Mouse (Mus musculus) adrenal gland, postnatal 14 days (tissue): Measurements from ENCODE around the gene Hnf4a. TPM values are rescaled to one million over a fixed set of nuclear protein-coding genes. Genes with fewer than 3 reads are reported as not detected.
A peak's percentile ranks its signal among the peaks of the same experiment; 100 is the strongest.
"Not testable (repeated sequence)": the region's sequence is repeated elsewhere in the genome, so short reads cannot be mapped to it uniquely, and the experiment has no call there.

Source experiments
- DNase-seq: peaks from one replicate; pipeline ENCODE4 v3.0.0; 2021; ENCODE audit warnings: mixed read lengths
- long read RNA-seq, 2 experiments: library from polyadenylated mRNA; stranded (forward); transcript quantifications; one replicate each; pipeline ENCODE4 v2.0.0; 2021
- total RNA-seq: library from RNA; stranded (reverse); gene quantifications from 2 replicates; pipeline ENCODE4 v1.2.3, GENCODE M21; 2021

Gene Hnf4a
- 2.0 and 28.1 TPM in 2 replicates for total RNA-seq
- long read RNA-seq, experiment 1 = 0 reads
- long read RNA-seq, experiment 2, full-length matches to known transcripts = 3 of 14 reads
- long read RNA-seq, experiment 2, partial matches to known transcripts = 2 of 14 reads
- long read RNA-seq, experiment 2, other reads (novel, unspliced or antisense) = 9 of 14 reads

DNA sequence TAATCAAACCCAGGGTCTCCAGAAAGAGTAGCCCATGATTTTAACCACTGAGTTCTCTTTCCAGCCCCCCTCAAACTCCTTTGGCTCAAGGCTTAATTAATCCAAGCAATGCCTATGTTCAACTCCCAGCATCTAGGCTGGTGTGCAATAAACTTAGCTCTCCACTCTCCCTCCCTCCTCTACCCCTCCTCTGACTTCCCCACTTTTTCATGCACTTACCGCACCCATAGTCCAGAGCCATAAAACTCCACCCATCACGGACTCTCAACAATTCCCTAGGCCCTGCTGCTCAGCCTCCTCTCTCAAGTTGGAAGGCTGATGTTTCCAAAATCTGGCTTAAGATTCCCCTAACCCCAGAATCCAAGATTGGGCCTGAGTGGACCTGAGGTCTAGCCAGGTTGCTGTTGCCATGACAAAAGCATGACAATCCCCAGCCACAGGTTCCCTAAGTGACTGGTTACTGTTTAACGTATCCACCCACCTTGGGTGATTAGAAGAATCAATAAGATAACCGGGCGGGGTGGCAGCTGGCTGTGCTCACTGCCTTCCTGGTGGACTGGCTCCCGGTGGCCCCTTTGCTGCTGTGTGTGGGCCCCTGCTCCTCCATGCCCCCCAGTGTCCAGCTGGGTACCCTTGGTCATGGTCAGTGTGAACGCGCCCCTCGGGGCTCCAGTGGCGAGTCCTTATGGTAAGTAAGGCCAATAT, at the start of gene Hnf4a:
TSS of gene Hnf4a (plus strand) at position 509 of the 705 bp plus-strand sequence.
- DNase-seq = no peak

DNA sequence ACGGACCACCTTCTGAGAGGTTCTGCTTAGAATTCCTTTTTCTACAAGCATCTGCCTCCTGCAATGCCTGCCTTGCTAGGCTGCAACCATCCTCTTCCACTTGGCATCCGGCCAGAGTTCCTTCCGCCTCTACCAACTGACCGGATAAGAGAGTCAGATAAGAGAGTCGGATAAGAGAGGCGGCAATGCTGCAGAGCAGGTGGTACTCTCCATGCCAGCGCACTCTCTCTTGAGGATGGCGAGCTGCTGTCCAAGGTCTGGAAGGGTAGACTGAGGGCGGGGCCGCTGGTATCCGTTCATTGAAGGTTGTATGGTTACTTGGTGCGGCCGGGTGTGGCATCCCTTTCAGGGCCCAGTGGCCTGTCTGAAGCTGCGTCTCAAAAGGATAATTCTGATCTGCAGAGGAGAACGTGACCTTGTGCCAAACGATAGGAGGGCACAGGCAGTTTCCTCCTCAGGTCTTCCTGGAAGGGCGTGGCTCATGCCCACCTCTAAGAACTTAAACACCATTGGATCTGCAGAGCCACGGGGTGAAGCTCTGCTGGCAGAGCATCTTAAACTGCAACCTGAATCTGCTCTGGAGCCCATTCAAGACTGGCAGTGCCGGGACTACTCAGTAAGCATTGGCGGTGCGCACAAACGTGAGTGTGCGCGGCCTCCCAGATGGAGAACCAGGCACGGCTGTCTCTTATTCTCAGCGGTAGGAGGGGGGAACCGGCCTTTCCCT, 47.9 kb upstream of the Hnf4a start:
- no peak for DNase-seq

- DNase-seq = no peak
These were observed 47.2 kb upstream of the Hnf4a start for GRCm38 (mm10) chr2:163459380-163459779.

DNA sequence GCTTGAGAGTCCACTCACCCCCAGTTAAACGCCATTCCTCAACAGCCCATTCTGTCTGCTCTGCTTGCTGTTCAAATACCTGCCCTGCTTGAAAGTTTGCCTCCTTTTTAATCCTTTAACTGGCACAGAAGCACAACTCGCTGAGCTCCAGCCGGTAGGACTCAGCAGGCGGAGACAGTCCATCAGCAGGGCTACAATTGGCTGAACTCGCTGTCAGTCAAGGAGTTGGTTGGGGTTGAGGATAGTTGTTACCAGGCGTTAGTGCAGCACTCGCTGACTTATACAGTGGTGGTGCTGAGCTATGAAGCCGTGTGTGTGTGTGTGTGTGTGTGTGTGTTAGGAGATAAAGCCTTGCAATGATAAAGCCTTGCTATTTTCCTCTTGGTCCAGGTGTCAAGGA, 46.0 kb upstream of the Hnf4a start:
- no peak for DNase-seq

- DNase-seq = not testable (repeated sequence)
These were observed 45.3 kb upstream of the Hnf4a start for GRCm38 (mm10) chr2:163461307-163461706.

DNA sequence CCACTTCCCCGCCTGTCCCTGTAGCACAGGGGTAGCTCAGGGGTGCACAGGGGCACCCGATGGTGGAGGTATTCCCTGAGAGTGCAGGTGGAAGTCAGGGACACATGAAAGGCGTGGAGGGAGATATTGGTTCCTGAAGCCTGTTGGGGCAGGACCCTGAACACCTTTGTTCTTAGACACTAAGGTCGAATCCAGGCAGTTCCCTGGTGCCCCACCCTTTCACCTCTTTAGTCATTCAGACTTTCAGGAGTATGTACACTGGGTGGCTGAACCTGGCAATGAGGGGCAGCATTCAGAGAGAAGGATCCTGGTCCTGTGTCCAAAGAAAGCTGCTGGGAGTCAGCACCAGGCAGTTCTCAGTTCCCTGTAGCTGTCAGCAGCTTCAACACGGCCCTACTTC, 44.2 kb upstream of the Hnf4a start:
- no peak for DNase-seq

GRCm38 (mm10) chr2:163462801-163463200, 43.8 kb upstream of the Hnf4a start:
- no peak for DNase-seq

GRCm38 (mm10) chr2:163463251-163463769, 43.3 kb upstream of the Hnf4a start:
- no peak for DNase-seq

GRCm38 (mm10) chr2:163463998-163464397, 42.6 kb upstream of the Hnf4a start:
- no peak for DNase-seq

GRCm38 (mm10) chr2:163464562-163464961, 42.0 kb upstream of the Hnf4a start:
- no peak for DNase-seq

GRCm38 (mm10) chr2:163466771-163467170, 39.8 kb upstream of the Hnf4a start:
- DNase-seq = no peak

DNA sequence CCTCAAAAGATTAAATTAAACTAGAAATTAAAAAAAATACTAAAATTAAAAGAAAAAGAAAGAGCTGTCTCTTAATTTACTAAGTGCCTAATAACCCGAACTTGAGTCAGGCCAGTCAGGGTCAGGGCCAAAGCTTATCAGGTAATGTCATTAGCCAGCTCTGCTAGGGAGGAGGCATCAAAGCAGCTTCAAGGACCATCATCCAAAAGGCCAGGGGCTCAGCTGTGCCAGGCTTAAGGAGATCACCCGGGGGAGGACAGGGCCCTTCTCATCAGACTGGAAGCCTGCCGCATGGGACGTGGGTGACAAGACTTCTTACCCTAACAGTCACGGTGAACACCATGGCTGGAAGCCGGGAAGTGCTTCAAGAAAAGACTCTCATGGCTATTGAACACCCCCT, 39.0 kb upstream of the Hnf4a start:
- peak; percentile 57 for DNase-seq

DNA sequence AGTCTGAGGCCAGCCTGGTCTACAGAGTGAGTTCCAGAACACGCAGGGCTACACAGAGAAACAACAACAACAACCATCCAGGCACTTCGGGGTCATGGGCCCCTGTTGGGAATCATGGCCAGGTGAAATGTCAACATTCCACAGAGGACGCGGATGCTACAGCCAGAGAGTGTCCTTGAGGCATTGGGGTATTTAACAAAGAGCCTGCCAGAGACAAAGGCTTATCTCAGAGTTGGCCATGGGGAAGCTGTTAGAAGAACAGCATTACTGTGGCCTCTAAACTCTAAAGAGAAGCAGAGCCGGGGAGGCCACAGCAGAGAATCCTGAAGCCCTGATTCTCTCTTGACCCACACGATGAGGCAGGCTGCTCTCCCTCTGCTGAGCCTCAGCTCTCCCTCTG, 37.7 kb upstream of the Hnf4a start:
- no peak for DNase-seq

DNA sequence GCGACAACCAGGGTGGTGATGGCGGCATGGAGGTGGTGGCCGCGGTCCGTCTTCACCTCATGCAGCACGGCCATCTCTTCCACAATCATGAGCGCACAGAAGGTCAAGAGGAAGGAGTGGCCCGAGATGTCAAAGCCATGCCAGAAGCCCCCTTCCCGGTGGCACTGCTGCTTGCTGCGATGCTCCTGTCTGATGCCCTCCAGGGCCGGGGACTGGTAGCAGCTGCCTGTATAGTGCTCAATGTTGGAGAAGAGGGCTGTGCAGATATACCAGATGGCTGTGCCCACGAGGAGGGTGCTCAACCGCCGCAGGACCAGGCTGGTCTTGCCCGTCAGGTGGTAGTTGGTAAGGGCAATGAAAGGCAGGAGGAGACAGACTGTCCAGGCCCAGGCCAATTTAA, 36.9 kb upstream of the Hnf4a start:
- DNase-seq = no peak

GRCm38 (mm10) chr2:163471136-163471535, 35.5 kb upstream of the Hnf4a start:
- DNase-seq = peak; percentile 63

DNA sequence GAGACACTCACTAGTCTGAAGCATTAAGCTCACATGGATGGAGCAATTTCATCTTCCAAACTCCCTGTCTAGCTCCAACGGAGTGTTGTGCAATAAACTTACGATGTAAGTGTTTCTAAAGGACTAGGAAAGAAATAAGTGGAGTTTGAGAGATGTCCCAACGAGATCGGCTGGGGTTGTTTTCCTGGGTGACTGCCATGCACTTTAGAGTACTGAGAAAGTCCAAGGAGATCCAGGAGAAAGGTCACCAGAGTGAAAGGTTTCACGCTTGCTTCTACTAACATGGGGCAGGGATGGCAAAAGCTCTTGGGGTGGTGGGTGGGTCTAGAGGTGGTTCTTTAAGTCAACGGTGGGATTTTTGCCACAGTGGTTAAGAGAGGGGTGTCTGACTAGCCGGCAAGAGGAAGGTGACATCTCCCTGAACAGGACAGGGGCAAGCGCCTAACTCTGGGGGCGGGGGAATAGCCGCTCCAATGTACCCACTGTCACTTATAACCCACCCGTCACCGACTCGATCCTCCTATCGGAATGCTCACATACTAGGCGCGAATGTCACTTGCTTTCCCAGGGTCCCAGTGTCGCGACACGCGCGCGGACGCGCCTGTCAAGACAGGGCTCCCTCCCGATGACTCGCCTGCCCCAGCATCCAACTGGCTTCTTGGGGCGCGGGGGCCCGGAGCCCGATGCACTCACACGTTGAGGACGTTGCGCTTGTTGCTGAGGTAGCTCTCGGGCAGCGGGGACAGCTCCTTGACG, 34.7 kb upstream of the Hnf4a start:
- peak; percentile 68 for DNase-seq

GRCm38 (mm10) chr2:163472466-163472851, 34.1 kb upstream of the Hnf4a start, which contains the start of gene Fitm2:
Gene Fitm2 (minus strand): TSS chr2:163472629.
- DNase-seq = peak; percentile 98

GRCm38 (mm10) chr2:163480191-163480825, 26.3 kb upstream of the Hnf4a start:
- peak; percentile 67 for DNase-seq

DNA sequence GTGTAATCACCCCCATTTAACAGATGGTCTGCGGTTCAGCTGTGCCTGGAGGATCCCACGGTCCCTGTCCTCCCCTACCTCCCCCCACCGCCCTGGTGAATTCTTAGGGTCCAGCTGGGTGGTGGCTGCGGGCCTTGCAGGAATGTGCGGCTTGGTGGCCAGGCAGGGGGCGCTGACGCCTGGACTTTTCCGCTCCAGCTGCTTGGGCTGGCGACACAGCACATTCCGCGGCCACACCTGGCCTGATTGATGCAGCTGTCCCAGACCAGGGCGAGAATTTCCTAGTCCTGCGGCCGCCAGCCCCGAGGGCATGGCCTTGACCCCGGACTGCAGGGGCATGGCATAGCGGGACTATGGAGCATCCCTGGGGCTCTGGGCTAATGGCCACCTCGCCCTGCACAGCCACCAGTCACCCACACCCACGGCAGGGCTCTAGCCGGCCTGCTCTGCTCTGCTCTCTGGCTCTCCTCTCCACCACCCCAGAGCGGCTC, 25.0 kb upstream of the Hnf4a start:
- no peak for DNase-seq

DNA sequence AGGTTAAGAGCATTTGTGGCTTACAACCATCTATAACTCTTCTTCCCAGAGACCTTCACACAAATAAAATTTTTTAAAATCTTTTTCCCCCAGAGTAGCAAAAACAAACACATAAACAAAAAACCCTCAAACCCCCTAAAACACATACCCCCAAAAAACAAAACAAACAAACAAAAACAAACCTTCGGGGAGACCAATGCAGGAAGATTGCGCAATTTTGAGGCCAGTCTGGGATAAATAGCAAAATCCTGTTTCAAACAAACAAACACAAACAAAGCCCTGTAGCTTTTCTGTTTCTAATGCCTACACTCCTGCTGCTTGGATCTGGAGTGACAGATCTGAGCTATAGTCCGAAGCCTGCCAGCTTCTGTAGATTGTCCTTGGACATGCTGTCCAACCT, 19.2 kb upstream of the Hnf4a start:
- DNase-seq = no peak

- DNase-seq = no peak
These were observed 16.8 kb upstream of the Hnf4a start for GRCm38 (mm10) chr2:163489725-163490291.
